Mouse (Mus musculus): ENCODE results near the gene Lrrc4c.

DNA sequence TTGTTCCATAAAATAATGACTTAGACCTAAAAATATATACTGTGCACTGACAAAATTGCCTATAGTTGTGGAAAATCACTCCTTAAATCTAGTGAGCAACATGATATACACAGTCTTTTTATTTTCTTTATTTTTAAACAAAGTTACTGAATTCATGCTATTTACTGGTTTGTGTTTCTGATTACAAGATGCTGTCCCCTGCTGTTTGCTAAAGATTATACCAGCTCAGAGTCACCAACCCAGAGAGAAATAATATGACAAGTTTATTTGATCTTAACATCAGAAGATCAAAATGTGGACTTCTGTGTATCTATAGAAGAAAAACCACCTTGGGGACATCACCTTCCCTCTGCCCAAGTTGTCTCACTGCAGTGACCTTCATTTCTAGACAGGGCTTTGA lies 1145.6 kb downstream of the Lrrc4c start:
- TF ChIP-seq POLR2A (IDR thresholded peaks at IDR 0.05; ENCODE audit: borderline replicate concordance, low read depth, low read length) (no peak), CTCF (IDR thresholded peaks at IDR 0.05; ENCODE audit: low read depth, low read length) (no peak)

All from bone marrow macrophage, adult 2 months (primary cell).